Mouse (Mus musculus): ENCODE results near the gene Sugct.

The Sugct gene

GRCm38 (mm10) chr13:17694911-17695699 lies at the start of gene Sugct, which contains the start of gene Mplkip:
TSS of gene Sugct (minus strand) at chr13:17695553.
TSS of gene Mplkip (plus strand) at chr13:17695192.
- DNase-seq: peak; percentile 100

- DNase-seq: no peak
These were observed 33.4 kb upstream of the Sugct start for GRCm38 (mm10) chr13:17728798-17729197.

GRCm38 (mm10) chr13:17727922-17728321 lies 32.6 kb upstream of the Sugct start:
- DNase-seq: no peak

DNA sequence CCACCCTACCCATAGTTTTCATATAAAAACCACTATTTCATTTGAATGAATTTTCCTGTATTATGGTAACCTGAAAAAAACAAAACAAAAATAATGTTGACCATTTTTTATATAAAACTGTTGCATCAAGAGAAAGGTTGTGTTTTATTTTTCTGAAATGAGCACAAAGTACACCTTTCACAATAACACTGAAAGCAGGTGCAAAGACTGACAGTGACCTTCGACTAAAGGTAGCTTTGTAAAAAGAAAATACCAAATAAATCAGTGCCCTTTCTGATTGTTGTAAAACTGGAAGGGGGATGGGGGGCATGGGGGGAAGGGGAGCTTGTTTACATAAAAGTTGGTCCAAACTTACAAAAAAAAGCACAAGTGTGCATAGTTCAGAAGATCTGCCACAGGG lies 22.0 kb upstream of the Sugct start:
- no peak for DNase-seq

DNA sequence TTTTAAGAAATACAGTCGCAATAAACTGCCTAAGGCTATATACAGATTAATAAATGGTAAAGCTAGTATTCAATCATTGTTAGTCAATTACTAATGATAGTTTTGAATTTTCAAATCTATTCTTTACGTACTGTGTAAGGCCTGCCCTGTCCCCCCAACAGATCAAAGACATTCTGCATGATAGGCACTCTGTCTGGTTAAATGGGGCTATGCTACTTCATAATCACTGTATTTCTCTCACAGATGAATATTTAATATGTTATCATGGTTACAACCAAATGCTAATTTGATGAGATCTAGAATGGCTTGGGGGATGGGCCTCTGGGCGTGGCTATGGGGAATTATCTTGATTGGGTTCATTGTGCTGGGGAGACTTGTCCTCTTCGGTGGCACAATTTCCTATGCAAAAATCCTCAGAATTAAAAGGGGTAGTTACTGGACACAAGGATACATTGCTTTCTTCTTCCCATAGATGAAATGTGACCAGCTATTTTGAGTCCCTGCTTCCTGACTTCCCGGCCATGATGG lies 13.5 kb upstream of the Sugct start:
- no peak for DNase-seq

DNA sequence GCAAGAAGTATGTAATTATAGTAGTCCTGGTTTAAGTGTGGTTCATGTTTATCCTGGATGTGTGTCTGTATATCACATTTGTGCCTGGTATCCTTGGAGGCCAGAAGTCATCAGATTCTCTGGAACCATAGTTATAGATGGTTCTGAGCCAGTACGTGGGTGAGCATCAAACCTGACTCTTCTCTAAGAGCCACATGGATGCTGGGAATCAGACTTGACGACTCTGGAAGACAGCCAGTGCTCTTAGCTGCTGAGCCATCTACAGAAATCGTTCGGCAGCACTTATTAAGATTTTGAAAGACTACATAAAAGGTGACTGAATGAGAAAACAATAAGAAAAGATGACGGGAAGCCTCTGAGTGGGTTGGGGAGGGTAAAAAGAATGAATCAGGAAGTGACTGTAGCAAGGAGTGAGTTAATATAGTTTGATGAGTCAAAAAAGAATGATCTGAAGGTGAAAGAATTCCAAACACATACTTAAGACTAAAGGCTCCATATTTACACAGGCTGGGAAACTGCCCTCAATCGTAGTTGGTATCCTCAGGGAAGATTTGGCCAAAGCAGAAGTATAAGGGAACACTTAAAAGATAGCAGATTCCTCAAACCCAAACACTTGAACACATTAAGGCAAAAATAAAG lies 10.0 kb upstream of the Sugct start:
- DNase-seq: no peak

GRCm38 (mm10) chr13:17702311-17702710 lies 7.0 kb upstream of the Sugct start:
- no peak for DNase-seq

DNA sequence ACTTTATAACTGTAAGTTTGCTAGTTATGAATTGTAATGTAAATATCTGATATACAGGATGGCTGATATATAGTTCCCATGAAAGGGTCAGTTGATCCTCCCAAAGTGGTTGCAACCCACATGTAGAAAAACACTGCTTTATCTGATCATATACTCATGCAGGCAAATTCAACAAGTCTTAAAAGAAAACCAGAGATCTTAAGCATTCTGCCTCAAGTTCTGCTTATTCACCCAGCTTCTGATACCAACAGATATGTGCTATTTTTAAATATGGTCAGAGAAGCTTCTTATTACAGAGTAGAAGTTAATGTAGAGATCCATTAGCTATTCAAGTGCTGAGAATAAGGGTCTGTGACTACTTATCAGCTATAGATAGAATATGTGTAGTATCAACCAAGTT lies 6.0 kb upstream of the Sugct start:
- no peak for DNase-seq

GRCm38 (mm10) chr13:17700090-17700715 lies 4.8 kb upstream of the Sugct start:
- no peak for DNase-seq

GRCm38 (mm10) chr13:17695898-17696580 lies 686 bp upstream of the Sugct start:
- no peak for DNase-seq

GRCm38 (mm10) chr13:17694414-17694813 lies 939 bp downstream of the Sugct start:
- no peak for DNase-seq

DNA sequence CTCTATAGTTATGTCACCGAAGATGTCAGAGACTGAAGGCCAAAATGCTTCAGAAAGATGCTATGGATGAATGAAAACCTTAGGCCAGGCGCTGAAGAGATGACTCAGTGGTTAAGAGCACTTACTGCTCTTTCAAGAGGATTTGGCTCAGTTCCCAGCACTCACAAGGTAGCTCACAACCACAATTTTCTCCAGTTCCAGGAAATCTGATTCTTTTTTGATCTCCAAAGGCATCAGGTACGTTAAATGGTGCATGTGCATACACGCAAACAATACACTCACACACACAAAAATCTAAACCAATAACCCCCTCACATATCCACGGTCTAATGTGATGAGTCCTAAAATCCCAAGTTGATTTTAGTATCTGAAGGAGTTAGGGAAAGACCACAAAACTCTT lies 1.5 kb downstream of the Sugct start:
- no peak for DNase-seq

DNA sequence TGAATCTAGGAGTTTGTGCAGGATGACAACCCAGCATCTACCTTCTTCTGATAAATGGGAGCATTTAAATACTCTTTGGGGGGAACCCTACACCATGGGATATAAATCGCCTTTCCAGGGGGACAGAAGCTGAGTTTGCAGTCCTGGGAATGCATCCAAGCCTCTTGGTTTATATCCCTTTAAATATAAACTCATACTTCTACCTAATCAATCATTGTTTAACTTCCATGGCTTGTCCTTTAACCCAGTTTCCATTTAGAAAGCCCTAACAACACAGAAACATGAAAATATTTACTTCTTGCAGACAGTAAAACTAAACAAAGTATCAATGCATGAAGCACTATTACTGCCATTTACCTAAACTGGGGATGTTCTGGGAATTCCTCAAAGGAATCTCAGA lies 3.9 kb downstream of the Sugct start:
- DNase-seq: no peak

GRCm38 (mm10) chr13:17690686-17691085 lies 4.7 kb downstream of the Sugct start:
- no peak for DNase-seq

- DNase-seq: no peak
These were observed 5.9 kb downstream of the Sugct start for GRCm38 (mm10) chr13:17689461-17689860.

DNA sequence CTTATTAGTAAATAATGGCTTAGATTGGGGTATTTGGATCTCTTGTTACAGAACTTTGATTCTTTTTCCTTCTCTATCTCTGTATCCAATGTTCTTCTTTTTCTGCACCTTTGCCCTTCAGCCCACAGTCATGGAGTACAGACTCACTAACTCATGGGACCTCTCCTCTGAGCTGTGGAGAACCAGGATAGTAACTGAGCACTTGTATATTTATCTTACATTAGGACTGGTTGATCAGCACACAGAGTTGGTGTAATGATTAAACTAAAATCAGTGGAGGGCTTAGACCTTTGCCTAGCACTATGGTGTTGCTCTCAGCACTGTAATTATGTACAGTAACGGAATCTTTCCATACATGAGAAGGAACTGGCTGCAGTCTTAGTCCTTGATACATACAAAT lies 24.2 kb downstream of the Sugct start:
- DNase-seq: no peak

- DNase-seq: no peak
These were observed 28.0 kb downstream of the Sugct start for GRCm38 (mm10) chr13:17667380-17667779.

DNA sequence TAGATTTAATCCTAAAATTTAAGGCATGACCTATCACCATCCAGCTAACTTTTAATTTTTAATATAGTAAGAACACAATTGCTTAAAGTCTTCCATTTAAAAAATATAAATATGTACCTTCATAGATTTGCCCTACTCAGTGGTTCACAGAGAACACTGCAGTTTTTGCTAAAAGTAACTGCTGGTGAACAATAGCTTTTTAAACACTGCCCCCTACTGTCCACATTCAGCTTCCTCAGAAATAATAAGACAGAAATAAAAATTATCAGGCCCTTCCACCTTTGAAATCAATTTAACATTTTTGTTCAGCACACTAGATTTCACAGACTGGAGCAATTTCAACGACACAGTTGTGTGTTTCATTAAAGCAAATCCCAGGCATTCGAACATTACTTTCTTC lies 53.1 kb downstream of the Sugct start:
- DNase-seq: no peak

- no peak for DNase-seq
These were observed 57.3 kb downstream of the Sugct start for GRCm38 (mm10) chr13:17638008-17638407.

DNA sequence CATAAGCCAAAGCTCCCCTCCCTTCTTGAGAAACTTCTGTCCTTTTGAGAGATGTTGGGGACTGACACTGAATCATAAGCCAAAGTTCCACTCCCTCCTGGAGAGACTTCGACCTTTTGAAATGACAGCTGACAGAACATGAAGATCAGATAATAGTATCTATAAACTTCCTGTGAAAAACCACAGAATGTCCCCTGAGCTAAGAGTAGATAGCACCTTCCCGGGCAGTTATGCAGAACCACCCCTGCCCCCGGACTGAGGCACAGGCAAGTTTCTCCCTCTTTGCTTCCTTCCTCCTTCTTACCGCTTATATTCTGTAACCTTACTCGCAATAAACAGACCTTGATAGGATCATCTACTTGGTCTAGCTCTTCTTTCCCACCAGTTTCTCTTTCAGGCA lies 68.2 kb downstream of the Sugct start:
- DNase-seq: no peak

- DNase-seq: no peak
These were observed 70.4 kb downstream of the Sugct start for GRCm38 (mm10) chr13:17624976-17625375.

DNA sequence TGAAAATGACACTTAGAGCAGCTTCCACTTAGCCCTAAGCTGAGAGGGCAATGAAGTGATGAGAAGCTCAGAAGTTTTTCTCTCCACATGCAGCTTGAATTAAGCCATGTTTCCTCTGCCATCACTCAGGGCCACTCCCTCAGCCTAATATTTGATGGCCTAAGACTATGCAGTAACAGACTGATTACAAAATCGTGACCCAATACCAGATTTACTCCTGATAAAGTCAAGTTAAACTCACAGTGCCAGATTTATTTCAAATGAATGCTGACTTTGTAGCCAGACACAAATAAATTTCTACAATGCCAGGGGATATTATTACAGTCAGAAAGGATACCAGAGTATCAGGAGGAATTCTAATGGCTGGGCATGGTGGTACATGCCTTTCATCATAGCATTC lies 89.1 kb downstream of the Sugct start:
- no peak for DNase-seq

- no peak for DNase-seq
These were observed 90.7 kb downstream of the Sugct start for GRCm38 (mm10) chr13:17604670-17605069.
